Mouse (Mus musculus): ENCODE measurements around the gene Gm49721. TPM values are rescaled to one million over a fixed set of nuclear protein-coding genes. Genes with fewer than 3 reads are reported as not detected.
"Not testable (repeated sequence)": the region's sequence is repeated elsewhere in the genome, so short reads cannot be mapped to it uniquely, and the experiment has no call there.

Gm49721 gene
- polyA plus RNA-seq (2016; fragmentation: Nextera tagmentation; extraction: Ambion mirVana), result 0.28 and 0.38 TPM in 2 replicates

GRCm38 (mm10) chr17:6978287-6979248 lies at the start of gene Gm49721:
Gene Gm49721 (plus strand): TSS chr17:6978904.
- H3K9ac ChIP-seq, result peak within 1 kb of the TSS; percentile 59
- not testable (repeated sequence) for H3K36me3 ChIP-seq; H3K4me1 ChIP-seq; H3K27ac ChIP-seq; H3K9me3 ChIP-seq; H3K27me3 ChIP-seq (replicated peaks)
- peak within 1 kb of the TSS; percentile 60 for H3K4me2 ChIP-seq (replicated peaks)
- peak; percentile 98 for ATAC-seq (ENCODE audit: low FRiP score, low read depth)
- WGBS, result 1% methylated on average over 54 of the region's 68 CpGs
- H3K4me3 ChIP-seq, result peak within 1 kb of the TSS; percentile 47

GRCm38 (mm10) chr17:6931625-6932024 lies 47.1 kb upstream of the Gm49721 start:
- H3K36me3 ChIP-seq; ATAC-seq (ENCODE audit: low FRiP score, low read depth); H3K9ac ChIP-seq; H3K27me3 ChIP-seq (replicated peaks); H3K4me2 ChIP-seq (replicated peaks); H3K4me1 ChIP-seq; H3K9me3 ChIP-seq; H3K4me3 ChIP-seq; H3K27ac ChIP-seq: not testable (repeated sequence)
- 94% methylated on average over 7 of the region's 7 CpGs for WGBS

- not testable (repeated sequence) for H3K4me3 ChIP-seq; H3K27me3 ChIP-seq (replicated peaks); H3K27ac ChIP-seq; H3K9ac ChIP-seq; H3K36me3 ChIP-seq; H3K4me1 ChIP-seq; H3K4me2 ChIP-seq (replicated peaks); ATAC-seq (ENCODE audit: low FRiP score, low read depth); H3K9me3 ChIP-seq
- no CpG with 5 or more reads among the region's 4 CpGs for WGBS
Observed at GRCm38 (mm10) chr17:6942560-6942959, 36.1 kb upstream of the Gm49721 start.

- H3K36me3 ChIP-seq; H3K9me3 ChIP-seq; H3K27me3 ChIP-seq (replicated peaks); H3K27ac ChIP-seq; H3K9ac ChIP-seq; H3K4me1 ChIP-seq: not testable (repeated sequence)
- ATAC-seq (ENCODE audit: low FRiP score, low read depth), result peak; percentile 37
- H3K4me3 ChIP-seq, result peak overlapping the region; percentile 53
- H3K4me2 ChIP-seq (replicated peaks), result peak overlapping the region; percentile 66
- no CpG with 5 or more reads among the region's 8 CpGs for WGBS
Observed at GRCm38 (mm10) chr17:6947637-6947983, 31.1 kb upstream of the Gm49721 start.

- not testable (repeated sequence) for H3K36me3 ChIP-seq; H3K4me1 ChIP-seq; H3K27me3 ChIP-seq (replicated peaks); H3K9me3 ChIP-seq
- WGBS, result under 1% methylated on average over 71 of the region's 73 CpGs
- peak; percentile 97 for ATAC-seq (ENCODE audit: low FRiP score, low read depth)
- Histone ChIP-seq H3K9ac (peak within 1 kb of the TSS; percentile 56), H3K4me2 (replicated peaks) (peak within 1 kb of the TSS; percentile 66), H3K27ac (peak within 1 kb of the TSS; percentile 57; the same call in 1 of the 2 replicates), H3K4me3 (peak within 1 kb of the TSS; percentile 53)
Observed at GRCm38 (mm10) chr17:6947984-6948768, 30.5 kb upstream of the Gm49721 start, which contains the start of gene Rsph3b. Gene Rsph3b (minus strand): TSS chr17:6948682.

GRCm38 (mm10) chr17:6948769-6949228 lies 29.9 kb upstream of the Gm49721 start:
- peak overlapping the region; percentile 53 for H3K4me3 ChIP-seq
- not testable (repeated sequence) for H3K9me3 ChIP-seq; H3K4me1 ChIP-seq; H3K36me3 ChIP-seq; H3K27me3 ChIP-seq (replicated peaks); H3K27ac ChIP-seq
- peak overlapping the region; percentile 66 for H3K4me2 ChIP-seq (replicated peaks)
- WGBS, result 18% methylated on average over 9 of the region's 9 CpGs
- peak overlapping the region; percentile 56 for H3K9ac ChIP-seq
- peak; percentile 55; the same call in 1 of the 2 replicates for ATAC-seq (ENCODE audit: low FRiP score, low read depth)

- 88% methylated on average over 7 of the region's 8 CpGs for WGBS
- not testable (repeated sequence) for H3K9ac ChIP-seq; H3K4me1 ChIP-seq; H3K27me3 ChIP-seq (replicated peaks); ATAC-seq (ENCODE audit: low FRiP score, low read depth); H3K4me3 ChIP-seq; H3K36me3 ChIP-seq; H3K4me2 ChIP-seq (replicated peaks); H3K9me3 ChIP-seq; H3K27ac ChIP-seq
Observed at GRCm38 (mm10) chr17:6958881-6959280, 19.8 kb upstream of the Gm49721 start.

GRCm38 (mm10) chr17:6959543-6960259 lies 19.0 kb upstream of the Gm49721 start:
- not testable (repeated sequence) for H3K4me1 ChIP-seq; ATAC-seq (ENCODE audit: low FRiP score, low read depth); H3K27ac ChIP-seq; H3K9me3 ChIP-seq; H3K9ac ChIP-seq; H3K36me3 ChIP-seq; H3K27me3 ChIP-seq (replicated peaks)
- peak overlapping the region; percentile 55; the same call in 1 of the 2 replicates for H3K4me3 ChIP-seq
- 68% methylated on average over 5 of the region's 6 CpGs for WGBS
- peak overlapping the region; percentile 52 for H3K4me2 ChIP-seq (replicated peaks)

- not testable (repeated sequence) for H3K9ac ChIP-seq; ATAC-seq (ENCODE audit: low FRiP score, low read depth)
- under 1% methylated on average over 12 of the region's 12 CpGs for WGBS
Observed at GRCm38 (mm10) chr17:6960349-6960748, 18.4 kb upstream of the Gm49721 start.

GRCm38 (mm10) chr17:6960776-6961175 lies 17.9 kb upstream of the Gm49721 start, which contains the start of gene Tagap1:
Gene Tagap1 (minus strand): TSS chr17:6961156.
- WGBS, result 1% methylated on average over 45 of the region's 51 CpGs
- not testable (repeated sequence) for ATAC-seq (ENCODE audit: low FRiP score, low read depth); H3K27ac ChIP-seq

More at GRCm38 (mm10) chr17:6960349-6960748, 18.4 kb upstream of the Gm49721 start:
- H3K4me1 ChIP-seq; H3K9me3 ChIP-seq; H3K27ac ChIP-seq; H3K36me3 ChIP-seq; H3K27me3 ChIP-seq (replicated peaks): not testable (repeated sequence)
- Histone ChIP-seq H3K4me3 (peak overlapping the region; percentile 55), H3K4me2 (replicated peaks) (peak overlapping the region; percentile 52)

GRCm38 (mm10) chr17:6961181-6962000 lies 17.3 kb upstream of the Gm49721 start:
- ATAC-seq (ENCODE audit: low FRiP score, low read depth), result peak; percentile 97
- WGBS, result under 1% methylated on average over 20 of the region's 48 CpGs
- H3K4me3 ChIP-seq; H3K36me3 ChIP-seq; H3K27ac ChIP-seq; H3K9me3 ChIP-seq; H3K4me1 ChIP-seq; H3K9ac ChIP-seq; H3K27me3 ChIP-seq (replicated peaks): not testable (repeated sequence)
- H3K4me2 ChIP-seq (replicated peaks), result peak overlapping the region; percentile 44

More at GRCm38 (mm10) chr17:6960776-6961175, 17.9 kb upstream of the Gm49721 start, which contains the start of gene Tagap1:
- H3K9ac ChIP-seq, result peak within 1 kb of the TSS; percentile 62; the same call in 1 of the 2 replicates
- not testable (repeated sequence) for H3K9me3 ChIP-seq; H3K36me3 ChIP-seq; H3K27me3 ChIP-seq (replicated peaks); H3K4me1 ChIP-seq
- peak within 1 kb of the TSS; percentile 52 for H3K4me2 ChIP-seq (replicated peaks)
- H3K4me3 ChIP-seq, result peak within 1 kb of the TSS; percentile 55
